Mouse (Mus musculus) cerebellum, adult 2 months (tissue): ENCODE results near the gene Slc26a3.

Experiments
- CTCF ChIP-seq: fragments of 200-500 bp; IDR thresholded peaks from 2 replicates; pipeline ENCODE4 v1.5.1; 2011; ENCODE audit warnings: low read depth, mild to moderate bottlenecking, control low read depth, low read length, moderate library complexity, borderline replicate concordance; ENCODE audit not compliant: insufficient read depth
- POLR2A ChIP-seq: fragments of 200-500 bp; IDR thresholded peaks from 2 replicates; pipeline ENCODE4 v1.6.1; 2011; ENCODE audit warnings: low read length, control low read depth, borderline replicate concordance; ENCODE audit not compliant: insufficient read depth

DNA sequence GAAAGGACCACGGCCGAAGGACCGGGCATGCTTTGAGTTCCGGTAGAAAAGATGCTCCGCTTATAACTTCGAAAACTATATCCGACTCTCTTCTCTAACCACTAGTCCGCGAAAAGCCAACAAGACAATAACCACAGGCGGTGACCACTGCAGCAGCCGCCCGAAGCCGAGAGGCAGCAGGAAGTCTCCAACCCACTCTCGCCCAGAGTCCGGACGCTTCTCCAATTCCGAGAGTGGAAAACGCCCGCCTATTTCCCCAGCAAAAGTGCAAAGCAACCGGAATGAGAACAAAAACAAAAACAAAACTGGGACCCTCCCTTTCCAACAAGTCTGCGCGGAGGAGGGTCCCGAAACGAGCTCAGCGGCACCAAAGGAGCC, 108.3 kb downstream of the Slc26a3 start:
- TF ChIP-seq CTCF (no peak), POLR2A (no peak)
